Mouse (Mus musculus): ENCODE data around the gene Mms19.

- TF ChIP-seq CTCF (IDR thresholded peaks at IDR 0.05; ENCODE audit: low read depth, low read length) (no peak), POLR2A (IDR thresholded peaks at IDR 0.05; ENCODE audit: extremely low read depth, insufficient read depth, low read length) (no peak)
Observed at GRCm38 (mm10) chr19:41997090-41997489, 16.1 kb upstream of the Mms19 start.
